7 mouse cellular contexts compared by ENCODE assay signal in the genomic region with DNA sequence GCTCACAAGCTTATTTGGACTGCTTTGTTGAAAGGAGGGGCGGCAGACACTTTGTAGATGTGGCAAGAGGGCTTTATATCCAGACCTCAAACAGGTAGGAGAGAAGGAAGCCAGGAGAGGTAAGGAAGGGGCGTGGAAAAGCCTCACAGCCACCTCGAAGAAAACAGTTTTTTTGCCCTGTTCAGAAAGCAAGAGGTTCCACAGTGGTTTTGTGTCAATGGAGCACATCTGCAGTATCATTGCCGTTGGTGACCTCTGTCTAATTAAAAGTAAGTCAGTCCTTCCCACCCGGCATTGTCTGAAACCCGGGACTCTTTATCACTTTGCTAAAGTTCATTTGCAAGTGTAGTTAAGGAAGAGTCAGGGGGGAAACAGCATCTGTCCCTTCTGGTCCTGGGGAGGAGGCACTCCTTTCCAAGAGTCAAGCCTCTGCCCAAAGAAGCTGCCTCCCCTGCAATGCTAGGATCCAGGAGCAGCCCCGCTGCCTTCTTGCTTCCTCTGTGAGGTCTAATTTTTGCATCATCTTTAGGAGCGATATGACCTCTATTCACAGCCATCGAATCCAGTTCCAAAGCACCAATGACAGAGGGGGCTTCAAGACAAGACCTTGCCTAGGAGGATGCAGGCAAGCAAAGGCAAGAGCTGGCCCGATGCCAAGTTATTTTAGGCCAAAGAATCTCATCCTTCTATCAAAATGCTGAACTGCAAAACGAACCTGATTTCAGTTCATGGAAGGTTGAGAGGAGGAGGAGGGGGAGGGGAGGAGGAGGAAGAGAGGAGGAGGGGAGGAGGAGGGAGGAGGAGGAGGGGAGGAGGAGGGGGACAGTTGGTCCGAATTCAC. TPM values are rescaled to one million over a fixed set of nuclear protein-coding genes. Genes with fewer than 3 reads are reported as not detected.
DNase-seq lines count a peak whose midpoint lies in the region; ATAC-seq lines count a peak whose summit lies in the region.

No protein-coding gene starts in this region.

- no peaks in the 10 kb centered on the region for H3K27me3 ChIP-seq in hindbrain, embryonic 13.5 days
- H3K27me3 ChIP-seq in limb, embryonic 10.5 days (ENCODE audit: low read depth, poor library complexity, severe bottlenecking), result peaks cover 25% of the 10 kb centered on the region

- no peaks in the 10 kb centered on the region for H3K9me3 ChIP-seq in hindbrain, embryonic 13.5 days
- H3K9me3 ChIP-seq in limb, embryonic 10.5 days (replicated peaks), result no peaks in the 10 kb centered on the region

- 9% methylated on average over 12 of the region's 12 CpGs for WGBS in hindbrain, embryonic 13.5 days
- 10% methylated on average over 11 of the region's 12 CpGs for WGBS in limb, embryonic 10.5 days

- peaks cover 27% of the 10 kb centered on the region for H3K4me1 ChIP-seq in hindbrain, embryonic 13.5 days (replicated peaks)
- H3K4me1 ChIP-seq in limb, embryonic 10.5 days, result peaks cover 14% of the 10 kb centered on the region

- H3K4me3 ChIP-seq in hindbrain, embryonic 13.5 days, result peak overlapping the region; percentile 57
- peak overlapping the region; percentile 54 for H3K4me3 ChIP-seq in limb, embryonic 10.5 days

- H3K27ac ChIP-seq in hindbrain, embryonic 13.5 days, result peak overlapping the region; percentile 75
- no peak overlapping the region for H3K27ac ChIP-seq in limb, embryonic 10.5 days

- peak overlapping the region; percentile 76 for H3K9ac ChIP-seq in hindbrain, embryonic 13.5 days

- peak; percentile 4 for DNase-seq in urinary bladder, postnatal 14 days (ENCODE audit: low spot score)
- no peak for DNase-seq in urinary bladder, postnatal 10 days (ENCODE audit: low spot score)
- peak; percentile 50 for DNase-seq in embryo, embryonic 11 days
- peak; percentile 35 for DNase-seq in limb, embryonic 10.5 days (ENCODE audit: low spot score)
- DNase-seq in neural tube, embryonic 10.5 days (ENCODE audit: extremely low spot score, low spot score), result peak; percentile 39
- DNase-seq in T-cell, adult 2 months (ENCODE audit: low spot score), result no peak

- H3K36me3 ChIP-seq in hindbrain, embryonic 13.5 days, result no peaks in the 10 kb centered on the region
- H3K36me3 ChIP-seq in limb, embryonic 10.5 days, result no peaks in the 10 kb centered on the region

- peak; percentile 66 for ATAC-seq in hindbrain, embryonic 13.5 days (ENCODE audit: low FRiP score)

- peak overlapping the region; percentile 65 for H3K4me2 ChIP-seq in hindbrain, embryonic 13.5 days

RNA-seq across cellular contexts. Expression of a gene that starts 31.5 kb away (rescaled TPM):
- polyA plus RNA-seq in hindbrain, embryonic 13.5 days (2015; fragmentation: Nextera tagmentation; extraction: Ambion mirVana), result 13.3 and 13.8 TPM in 2 replicates
- 0.16 and 0.30 TPM in 2 replicates for polyA plus RNA-seq in limb, embryonic 10.5 days (2016; fragmentation: Nextera tagmentation; extraction: Ambion mirVana)

Comparison
In these comparisons a context has a peak if more than half of its experiments do, and no peak if none do; other contexts are left out.
1. DNase-seq: peak in urinary bladder, postnatal 14 days (single experiment), embryo, embryonic 11 days (single experiment), limb, embryonic 10.5 days (single experiment) and neural tube, embryonic 10.5 days (single experiment); none in urinary bladder, postnatal 10 days (single experiment) and T-cell, adult 2 months (single experiment).
2. RNA of a gene that starts 31.5 kb away (polyA plus RNA-seq): 13.3 to 13.8 TPM in hindbrain, embryonic 13.5 days; 0.16 to 0.30 TPM in limb, embryonic 10.5 days; every median in the first group is over 10 times any median in the second.